Comparison of ENCODE assay signal across 9 mouse cellular contexts in the genomic region with DNA sequence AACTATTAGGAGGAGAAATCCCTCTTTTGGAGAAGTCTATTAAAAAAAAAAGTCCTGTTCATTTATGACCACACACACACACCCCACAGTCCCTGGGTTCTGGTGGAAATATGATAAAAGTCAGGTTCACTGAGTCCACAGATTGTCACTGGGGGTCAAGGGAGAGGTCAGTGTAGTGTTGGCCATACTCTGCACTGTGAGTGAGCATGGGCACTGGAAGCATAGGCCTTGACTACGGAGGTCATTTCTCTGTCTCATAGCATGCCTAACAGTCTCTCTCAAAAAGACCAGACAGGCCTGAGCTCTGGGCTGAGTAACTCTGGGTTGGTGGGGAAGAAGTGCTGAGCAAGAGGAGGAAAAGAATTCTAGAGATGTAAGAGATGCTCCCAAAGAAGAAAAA. TPM values are rescaled to one million over a fixed set of nuclear protein-coding genes. Genes with fewer than 3 reads are reported as not detected.
A peak's percentile ranks its signal among the peaks of the same experiment; 100 is the strongest.
DNase-seq lines count a peak whose midpoint lies in the region; ATAC-seq and TF ChIP-seq lines count a peak whose summit lies in the region.
"Had no signal": no experiment of that assay in that cellular context is flagged by ENCODE, and none has a peak within 500 bp of the region (broad histone marks: within the 10 kb centered on the region; RNA-seq: fewer than 3 reads in every experiment).

No protein-coding gene starts in this region.

- 7% methylated on average over 1 of the region's 1 CpGs for whole genome bisulfite sequencing in liver, adult 2 months
- WGBS in limb, embryonic 13.5 days, result 91% methylated on average over 1 of the region's 1 CpGs
- 56% methylated on average over 1 of the region's 1 CpGs for WGBS in stomach, embryonic 14.5 days

- H3K4me1 ChIP-seq in liver, adult 2 months (ENCODE audit: control insufficient read depth, insufficient read depth, low read length), result peaks cover 25% of the 10 kb centered on the region
- peaks cover 63% of the 10 kb centered on the region for H3K4me1 ChIP-seq in erythroblast, embryonic 14.5 days (ENCODE audit: control insufficient read depth)
- peaks cover 41% of the 10 kb centered on the region for H3K4me1 ChIP-seq in limb, embryonic 13.5 days
- peaks cover 40% of the 10 kb centered on the region for H3K4me1 ChIP-seq in stomach, embryonic 14.5 days (ENCODE audit: control insufficient read depth, insufficient read depth, low read length)

- H3K79me2 ChIP-seq in liver, adult 2 months (ENCODE audit: control insufficient read depth, insufficient read depth, low read length), result peaks cover 15% of the 10 kb centered on the region; the same call in 1 of the 2 replicates

- TF ChIP-seq POLR2A in liver, adult 2 months (IDR thresholded peaks at IDR 0.05; ENCODE audit: extremely low read depth, insufficient read depth, low read length), result no peak

- peak; percentile 80 for DNase-seq in liver, adult 2 months (ENCODE audit: extremely low read depth, low read depth, low spot score)
- DNase-seq in liver, result no peak
- DNase-seq in thymus, postnatal 0 days (ENCODE audit: low spot score), result no peak
- DNase-seq in gastrocnemius, postnatal 25 days, result no peak
- DNase-seq in thymus, postnatal 14 days, result no peak

- ATAC-seq in limb, embryonic 13.5 days (ENCODE audit: low FRiP score, low read depth), result no peak
- no peak for ATAC-seq in stomach, embryonic 14.5 days (ENCODE audit: insufficient number of reproducible peaks, insufficient read depth, low FRiP score, low read depth)

- H3K27me3 ChIP-seq in liver, adult 2 months (ENCODE audit: control insufficient read depth, insufficient read depth, low read length), result no peaks in the 10 kb centered on the region
- H3K27me3 ChIP-seq in erythroblast, embryonic 14.5 days (ENCODE audit: control insufficient read depth), result peaks cover 11% of the 10 kb centered on the region
- H3K27me3 ChIP-seq in limb, embryonic 13.5 days, result no peaks in the 10 kb centered on the region
- H3K27me3 ChIP-seq in stomach, embryonic 14.5 days (ENCODE audit: control insufficient read depth, insufficient read depth, low read length), result no peaks in the 10 kb centered on the region

- no peak overlapping the region for H3K4me3 ChIP-seq in liver, adult 2 months (ENCODE audit: insufficient read depth, low read depth, low read length)
- peak overlapping the region; percentile 89 for H3K4me3 ChIP-seq in erythroblast, embryonic 14.5 days (replicated peaks)
- peak overlapping the region; percentile 98 for H3K4me3 ChIP-seq in limb, embryonic 13.5 days
- H3K4me3 ChIP-seq in stomach, embryonic 14.5 days (ENCODE audit: low read depth, low read length), result peak overlapping the region; percentile 67

- peak overlapping the region; percentile 72 for H3K4me2 ChIP-seq in limb, embryonic 13.5 days (replicated peaks)
- H3K4me2 ChIP-seq in stomach, embryonic 14.5 days (replicated peaks; ENCODE audit: low read depth, low read length), result peak overlapping the region; percentile 78

- H3K9ac ChIP-seq in liver, adult 2 months (ENCODE audit: low read depth, low read length), result no peak overlapping the region
- H3K9ac ChIP-seq in limb, embryonic 13.5 days, result peak overlapping the region; percentile 100
- no peak overlapping the region for H3K9ac ChIP-seq in stomach, embryonic 14.5 days (replicated peaks; ENCODE audit: low read depth, low read length)

- TF ChIP-seq CTCF in liver, adult 2 months (IDR thresholded peaks at IDR 0.05; ENCODE audit: low read depth, low read length), result no peak

- no peaks in the 10 kb centered on the region for H3K9me3 ChIP-seq in erythroblast, embryonic 14.5 days (ENCODE audit: control insufficient read depth, low read length)
- H3K9me3 ChIP-seq in limb, embryonic 13.5 days, result no peaks in the 10 kb centered on the region
- no peaks in the 10 kb centered on the region for H3K9me3 ChIP-seq in stomach, embryonic 14.5 days (ENCODE audit: control insufficient read depth, low read depth, low read length)

- H3K27ac ChIP-seq in liver, adult 2 months (replicated peaks; ENCODE audit: insufficient read depth, low read depth, low read length), result peak overlapping the region; percentile 35
- no peak overlapping the region for H3K27ac ChIP-seq in limb, embryonic 13.5 days
- no peak overlapping the region for H3K27ac ChIP-seq in stomach, embryonic 14.5 days (ENCODE audit: low read length)

- H3K36me3 ChIP-seq in liver, adult 2 months (ENCODE audit: control insufficient read depth, insufficient read depth, low read length), result no peaks in the 10 kb centered on the region
- peaks cover 65% of the 10 kb centered on the region for H3K36me3 ChIP-seq in erythroblast, embryonic 14.5 days (ENCODE audit: control insufficient read depth)
- peaks cover 5% of the 10 kb centered on the region; the same call in 1 of the 2 replicates for H3K36me3 ChIP-seq in limb, embryonic 13.5 days
- H3K36me3 ChIP-seq in stomach, embryonic 14.5 days (ENCODE audit: control insufficient read depth, insufficient read depth, low read length), result peaks cover 3% of the 10 kb centered on the region; the same call in 1 of the 2 replicates

RNA-seq across cellular contexts. Expression of gene Tbxas1, which starts 1.9 kb away (rescaled TPM):
- 3.5 and 4.9 TPM in 2 replicates for total RNA-seq in liver, adult 2 months (2014; rRNA removed)
- 0.61 and 1.1 TPM in 2 replicates for polyA plus RNA-seq in liver, adult 2 months (2012; rRNA removed)
- polyA plus RNA-seq in erythroblast, embryonic 14.5 days (2012), result 0.18 and 0.19 TPM in 2 replicates
- polyA plus RNA-seq in limb, embryonic 13.5 days (2015; fragmentation: Nextera tagmentation; extraction: Ambion mirVana), result 1.5 and 1.9 TPM in 2 replicates
- 2.1 and 3.3 TPM in 2 replicates for polyA plus RNA-seq in stomach, embryonic 14.5 days (2014; fragmentation: Nextera tagmentation; extraction: Ambion mirVana)
- polyA plus RNA-seq in thymus, postnatal 0 days (2015; fragmentation: Nextera tagmentation; extraction: Ambion mirVana), result 2.0 and 2.5 TPM in 2 replicates
- total RNA-seq in gastrocnemius, postnatal 25 days (2021), result under 1 TPM; 0.67 to 0.72 TPM
- total RNA-seq: ES-E14 had no signal

RNA-seq across cellular contexts. Expression of gene Hipk2, which starts 2.6 kb away (rescaled TPM):
- total RNA-seq in liver, adult 2 months (2014; rRNA removed), result 8.5 and 10.4 TPM in 2 replicates
- 22.2 and 23.5 TPM in 2 replicates for polyA plus RNA-seq in liver, adult 2 months (2012; rRNA removed)
- polyA plus RNA-seq in erythroblast, embryonic 14.5 days (2012), result 16.6 and 18.6 TPM in 2 replicates
- 19.6 and 19.8 TPM in 2 replicates for polyA plus RNA-seq in limb, embryonic 13.5 days (2015; fragmentation: Nextera tagmentation; extraction: Ambion mirVana)
- 31.8 and 34.3 TPM in 2 replicates for polyA plus RNA-seq in stomach, embryonic 14.5 days (2014; fragmentation: Nextera tagmentation; extraction: Ambion mirVana)
- polyA plus RNA-seq in thymus, postnatal 0 days (2015; fragmentation: Nextera tagmentation; extraction: Ambion mirVana), result 3.1 and 7.1 TPM in 2 replicates
- 10 to 100 TPM; 69.0 to 78.5 TPM for total RNA-seq in gastrocnemius, postnatal 25 days (2021)
